Mouse (Mus musculus) ES-E14 (cell line): ENCODE measurements around the gene 1700001F09Rik.
"Not testable (repeated sequence)": the region's sequence is repeated elsewhere in the genome, so short reads cannot be mapped to it uniquely, and the experiment has no call there.

ENCODE experiments used
- CHD2 ChIP-seq: IDR thresholded peaks from 2 replicates; pipeline ENCODE4 v1.6.1; 2014; ENCODE audit warnings: mild to moderate bottlenecking, low read depth, low read length, inconsistent platforms
- HCFC1 ChIP-seq: IDR thresholded peaks from 2 replicates; pipeline ENCODE4 v1.6.1; 2012; ENCODE audit warnings: low read length, inconsistent platforms, borderline replicate concordance; ENCODE audit not compliant: insufficient read depth
- ZC3H11A ChIP-seq: IDR thresholded peaks from 2 replicates; pipeline ENCODE4 v1.6.1; 2012; ENCODE audit warnings: low read depth, mild to moderate bottlenecking, inconsistent platforms, low read length, borderline replicate concordance
- ZNF384 ChIP-seq: IDR thresholded peaks from 2 replicates; pipeline ENCODE4 v1.6.1; 2012; ENCODE audit warnings: low read depth, low read length, inconsistent platforms

DNA sequence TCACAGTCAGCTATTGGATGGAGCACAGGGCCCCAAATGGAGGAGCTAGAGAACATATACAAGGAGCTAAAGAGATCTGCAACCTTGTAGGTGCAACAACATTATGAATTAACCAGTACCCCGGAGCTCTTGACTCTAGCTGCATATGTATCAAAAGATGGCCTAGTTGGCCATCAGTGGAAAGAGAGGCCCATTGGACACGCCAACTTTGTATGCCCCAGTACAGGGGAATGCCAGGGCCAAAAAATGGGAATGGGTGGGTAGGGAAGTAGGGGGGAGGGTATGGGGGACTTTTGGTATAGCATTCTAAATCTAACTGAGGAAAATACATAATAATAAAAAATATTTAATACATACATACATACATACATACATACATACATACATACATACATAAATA, 5.3 kb upstream of the 1700001F09Rik start:
- TF ChIP-seq ZNF384, HCFC1, ZC3H11A, CHD2: not testable (repeated sequence)
